Mouse (Mus musculus): ENCODE results near the gene Mtmr2. TPM values are rescaled to one million over a fixed set of nuclear protein-coding genes. Genes with fewer than 3 reads are reported as not detected.

Gene Mtmr2
- polyA plus RNA-seq, 1 experiment from 2014 or later = 76.9 TPM

DNA sequence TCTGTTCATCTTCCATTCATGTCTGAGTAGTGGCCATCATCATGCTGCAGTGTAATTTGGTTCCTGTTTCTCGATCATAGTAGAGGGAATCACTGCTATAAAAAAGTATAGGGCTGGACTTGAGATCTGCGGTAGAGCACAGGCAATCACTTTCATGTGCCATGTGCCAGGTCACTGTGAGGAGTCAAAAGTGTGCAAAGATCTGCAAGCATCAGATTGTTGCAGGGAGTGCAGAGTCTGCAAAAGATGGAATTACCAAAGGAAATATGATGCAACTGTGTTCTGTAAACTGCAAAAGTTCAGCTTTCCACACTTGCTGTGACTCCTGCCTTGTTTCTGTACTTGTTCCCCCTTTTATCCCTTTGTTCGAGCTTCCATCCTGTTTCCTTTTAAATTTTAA, 99.4 kb downstream of the Mtmr2 start:
- H3K9ac ChIP-seq (ENCODE audit: low read length) = no peak overlapping the region
- no peak overlapping the region for H3K4me3 ChIP-seq (ENCODE audit: low read depth, low read length)
- ATAC-seq (replicated peaks; ENCODE audit: low FRiP score) = no peak
- H3K4me1 ChIP-seq (replicated peaks; ENCODE audit: control insufficient read depth, insufficient read depth, low read length) = no peaks in the 10 kb centered on the region
- no peaks in the 10 kb centered on the region for H3K9me3 ChIP-seq (ENCODE audit: control insufficient read depth, low read length)
- WGBS = 95% methylated on average over 3 of the region's 3 CpGs
- H3K36me3 ChIP-seq (ENCODE audit: control insufficient read depth, insufficient read depth, low read length) = peaks cover 3% of the 10 kb centered on the region; the same call in 1 of the 2 replicates
- H3K4me2 ChIP-seq (ENCODE audit: low read depth, low read length, severe bottlenecking) = no peak overlapping the region
- no peak for DNase-seq (ENCODE audit: low spot score)
- H3K27ac ChIP-seq (ENCODE audit: low read depth, low read length) = no peak overlapping the region
- no peaks in the 10 kb centered on the region for H3K27me3 ChIP-seq (ENCODE audit: control insufficient read depth, insufficient read depth, low read length)

DNA sequence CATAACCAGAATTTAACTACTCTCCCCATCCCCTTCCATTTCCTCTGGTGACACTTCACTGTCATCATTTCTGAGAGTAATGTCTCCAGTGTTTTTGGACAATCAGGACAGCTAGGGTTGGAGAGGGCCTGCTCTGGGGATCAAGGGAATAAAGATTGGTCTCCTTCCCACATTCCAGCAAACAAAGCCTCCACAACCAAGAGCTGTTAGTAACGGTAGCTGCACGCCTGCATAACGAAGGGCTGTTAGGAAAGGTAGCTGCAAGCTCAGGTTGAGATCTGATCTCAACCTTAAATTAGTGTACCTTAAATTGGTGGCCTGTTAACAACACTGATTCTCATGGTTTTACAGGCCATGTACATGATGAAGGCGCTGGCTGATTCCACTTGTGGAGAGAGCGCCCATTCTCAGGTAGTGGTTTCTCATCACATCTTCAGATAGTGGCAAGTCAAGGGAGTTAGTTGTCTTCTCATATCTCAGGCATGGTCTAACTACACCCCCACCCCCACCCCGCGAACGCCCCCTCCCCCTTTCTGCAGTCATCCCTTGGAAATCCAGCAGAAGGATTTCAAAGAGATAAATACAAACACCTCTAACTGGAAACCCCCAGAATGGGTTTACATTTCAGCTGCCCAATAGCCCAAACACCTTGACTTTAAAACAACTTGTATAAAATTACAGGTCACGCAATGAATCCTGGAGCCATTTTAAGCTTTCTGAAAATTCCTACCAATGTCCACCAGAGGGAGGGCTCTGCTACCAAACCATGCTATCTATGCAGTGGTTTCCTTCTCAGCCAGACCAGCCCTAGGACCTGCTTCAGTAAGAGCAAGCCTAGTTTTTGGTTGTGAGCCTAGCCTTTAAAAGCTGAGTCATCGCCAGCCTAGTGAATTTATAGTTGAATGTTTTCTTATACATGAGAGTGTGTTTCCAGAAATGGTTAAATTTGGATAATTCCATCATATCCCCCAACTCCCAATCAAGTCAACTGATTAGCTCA, 100.6 kb downstream of the Mtmr2 start:
- Histone ChIP-seq H3K9ac (ENCODE audit: low read length) (no peak overlapping the region), H3K4me3 (ENCODE audit: low read depth, low read length) (no peak overlapping the region), H3K4me2 (ENCODE audit: low read depth, low read length, severe bottlenecking) (no peak overlapping the region), H3K4me1 (replicated peaks; ENCODE audit: control insufficient read depth, insufficient read depth, low read length) (no peaks in the 10 kb centered on the region), H3K36me3 (ENCODE audit: control insufficient read depth, insufficient read depth, low read length) (peaks cover 2% of the 10 kb centered on the region; the same call in 1 of the 2 replicates), H3K27me3 (ENCODE audit: control insufficient read depth, insufficient read depth, low read length) (no peaks in the 10 kb centered on the region), H3K9me3 (ENCODE audit: control insufficient read depth, low read length) (no peaks in the 10 kb centered on the region), H3K27ac (ENCODE audit: low read depth, low read length) (no peak overlapping the region)
- 73% methylated on average over 10 of the region's 10 CpGs for WGBS
- DNase-seq (ENCODE audit: low spot score) = no peak
- no peak for ATAC-seq (replicated peaks; ENCODE audit: low FRiP score)

DNA sequence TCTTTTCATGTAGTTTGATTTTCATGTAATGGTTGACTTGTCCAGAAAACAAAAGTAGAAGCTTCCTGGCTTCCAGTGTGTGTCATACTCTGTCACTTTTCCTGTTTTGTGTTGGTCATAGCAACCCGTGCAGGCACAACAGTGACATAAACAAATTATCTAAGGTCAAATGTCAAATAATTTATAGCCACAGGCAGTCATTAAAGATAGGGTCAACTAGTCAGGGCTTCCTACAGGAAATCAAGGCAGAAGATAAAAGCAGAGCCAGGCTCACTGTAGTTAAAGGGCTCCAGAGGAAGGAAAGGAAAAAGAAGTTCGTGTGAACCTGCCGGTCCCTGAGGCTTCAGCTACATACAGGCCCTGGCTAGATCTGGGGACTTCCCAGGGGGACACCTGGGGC, 105.7 kb downstream of the Mtmr2 start:
- no peaks in the 10 kb centered on the region for H3K27me3 ChIP-seq (ENCODE audit: control insufficient read depth, insufficient read depth, low read length)
- no peak overlapping the region for H3K4me3 ChIP-seq (ENCODE audit: low read depth, low read length)
- no peaks in the 10 kb centered on the region for H3K36me3 ChIP-seq (ENCODE audit: control insufficient read depth, insufficient read depth, low read length)
- no peaks in the 10 kb centered on the region for H3K9me3 ChIP-seq (ENCODE audit: control insufficient read depth, low read length)
- WGBS = 90% methylated on average over 3 of the region's 3 CpGs
- H3K27ac ChIP-seq (ENCODE audit: low read depth, low read length) = no peak overlapping the region
- no peaks in the 10 kb centered on the region for H3K4me1 ChIP-seq (replicated peaks; ENCODE audit: control insufficient read depth, insufficient read depth, low read length)
- H3K9ac ChIP-seq (ENCODE audit: low read length) = no peak overlapping the region
- ATAC-seq (replicated peaks; ENCODE audit: low FRiP score) (no peak), DNase-seq (ENCODE audit: low spot score) (no peak)
- H3K4me2 ChIP-seq (ENCODE audit: low read depth, low read length, severe bottlenecking) = no peak overlapping the region

Other genes with a start within 250 kb of the Mtmr2 start
- gene Cep57, start 78.7 kb downstream of the Mtmr2 start, polyA plus RNA-seq (2014; fragmentation: Nextera tagmentation; extraction: Ambion mirVana) = 74.5 and 85.8 TPM in 2 replicates
- 34.9 and 35.3 TPM in 2 replicates for gene Fam76b, start 79.3 kb downstream of the Mtmr2 start, polyA plus RNA-seq (2014; fragmentation: Nextera tagmentation; extraction: Ambion mirVana)